Mouse (Mus musculus) retina, embryonic 14.5 days (tissue): ENCODE measurements around the gene Sh3bp5.

Source experiments
- DNase-seq: peaks from one replicate; pipeline ENCODE4 v3.0.0-alpha.2; 2015; ENCODE audit warnings: low spot score

Gene Sh3bp5

DNA sequence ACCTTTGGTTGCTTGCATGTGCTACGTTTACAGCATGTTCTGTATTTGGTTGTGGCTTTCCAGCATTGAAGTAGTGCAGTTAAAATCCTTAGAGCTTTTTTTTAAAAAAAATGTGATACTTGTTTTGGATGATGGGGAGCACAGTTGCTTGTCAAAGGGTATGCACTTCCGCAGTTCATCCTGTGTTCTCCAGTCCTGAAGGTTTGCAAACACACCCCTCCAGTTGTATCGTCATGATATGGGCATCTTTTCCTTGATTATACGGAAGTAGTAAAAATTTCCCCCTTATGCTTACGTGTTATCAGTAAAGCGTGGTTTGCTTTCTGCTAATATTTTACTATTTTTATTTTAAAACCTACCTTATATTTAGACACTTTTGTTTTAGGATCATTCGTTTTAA is 98.5 kb downstream of the Sh3bp5 start:
- DNase-seq: no peak

DNA sequence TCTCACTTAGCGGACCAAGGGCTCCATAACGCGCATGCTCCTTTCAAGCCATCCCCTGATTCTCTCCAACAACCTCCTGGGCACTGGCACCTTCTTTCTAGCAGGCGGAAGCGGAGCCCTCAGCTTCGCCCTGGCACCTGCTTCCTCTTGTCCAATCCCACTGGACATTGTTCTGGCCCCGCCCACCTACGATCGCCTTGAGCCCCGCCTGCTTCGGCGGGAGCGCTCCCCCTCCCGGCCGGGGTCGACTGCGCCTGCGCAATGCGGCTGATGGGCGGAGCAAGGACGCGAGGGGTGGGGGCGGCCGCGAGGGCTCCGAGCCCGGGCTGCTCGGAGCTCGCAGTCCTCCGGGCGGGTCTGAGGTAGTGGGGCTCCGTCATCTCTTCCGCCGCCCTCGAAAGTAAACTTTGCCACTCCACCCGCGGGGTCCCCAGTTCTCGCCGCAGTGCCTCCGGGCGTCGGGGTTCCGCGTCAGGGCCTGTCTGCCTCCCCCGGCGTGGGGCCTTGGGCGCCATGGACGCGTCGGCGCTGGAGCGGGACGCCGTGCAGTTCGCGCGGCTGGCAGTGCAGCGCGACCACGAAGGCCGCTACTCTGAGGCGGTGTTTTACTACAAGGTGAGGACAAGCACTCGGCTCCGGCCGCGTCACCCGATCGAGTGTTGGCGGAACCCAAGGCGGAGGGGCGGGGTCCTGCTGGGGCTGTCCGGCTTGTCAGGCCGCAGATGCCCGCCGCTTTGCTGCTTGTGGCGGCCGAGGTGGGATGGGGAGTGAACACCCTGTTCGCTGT is 99.3 kb downstream of the Sh3bp5 start, which contains the start of gene Capn7:
Gene Capn7, plus strand, starts transcription at position 270 of the 787 bp plus-strand sequence.
- peak; percentile 99 for DNase-seq

DNA sequence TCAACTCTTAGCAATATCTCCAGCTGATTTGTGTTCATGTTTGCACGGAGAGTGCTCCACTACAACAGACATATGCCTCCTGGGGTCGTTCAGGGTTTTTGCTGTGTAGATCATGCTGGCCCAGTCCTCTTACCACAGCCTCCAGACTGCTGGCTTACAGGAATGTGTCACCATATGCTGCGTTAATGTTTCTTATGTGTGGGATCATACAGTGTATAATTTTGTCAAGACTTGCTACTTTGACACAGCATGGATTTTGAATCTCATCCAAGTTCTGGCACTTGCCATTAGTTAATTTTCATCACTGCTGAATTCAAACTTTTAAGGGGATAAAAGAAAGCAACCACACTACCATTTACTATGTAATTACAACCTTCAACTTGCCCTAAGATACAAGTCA is 100.1 kb downstream of the Sh3bp5 start:
- no peak for DNase-seq

DNA sequence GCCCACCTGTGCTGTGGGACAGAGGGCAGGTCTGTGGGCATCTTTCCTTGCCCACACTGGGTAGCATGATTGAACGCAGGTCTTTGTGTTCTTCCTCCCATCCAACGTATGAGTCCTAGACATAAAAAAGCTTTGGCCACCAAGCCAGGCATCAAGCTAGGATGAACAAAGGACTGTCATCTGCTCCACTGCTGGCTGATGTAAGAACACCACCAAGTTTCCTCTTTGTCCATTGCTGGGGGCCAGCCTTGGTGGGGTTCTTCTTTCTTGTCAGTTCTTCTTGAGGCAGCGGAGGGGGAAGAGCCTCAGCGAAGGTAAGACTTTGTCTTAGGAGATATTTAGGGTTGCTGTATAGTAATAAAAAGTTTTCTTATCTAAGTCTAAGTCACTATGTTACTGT is 104.9 kb downstream of the Sh3bp5 start:
- DNase-seq: no peak

DNA sequence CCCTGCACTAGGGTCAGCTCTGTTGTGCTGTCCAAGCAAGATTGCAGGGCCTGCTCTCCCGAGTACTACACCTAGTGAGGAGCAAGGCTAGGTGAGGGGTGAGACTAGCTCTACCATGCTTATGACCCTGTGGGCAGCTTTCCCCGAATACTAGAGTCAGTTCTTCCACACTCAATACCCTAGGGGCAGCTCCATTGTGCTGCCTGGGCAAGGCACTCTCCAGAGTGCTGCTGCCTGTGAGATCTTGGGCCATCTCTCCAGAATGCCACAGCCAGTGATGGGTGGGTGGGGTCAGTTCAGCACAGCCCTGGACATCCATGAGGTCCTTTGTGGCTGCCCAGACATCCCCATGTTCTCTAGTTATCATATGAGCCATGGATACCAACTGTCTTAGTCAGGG is 106.1 kb downstream of the Sh3bp5 start:
- no peak for DNase-seq

DNA sequence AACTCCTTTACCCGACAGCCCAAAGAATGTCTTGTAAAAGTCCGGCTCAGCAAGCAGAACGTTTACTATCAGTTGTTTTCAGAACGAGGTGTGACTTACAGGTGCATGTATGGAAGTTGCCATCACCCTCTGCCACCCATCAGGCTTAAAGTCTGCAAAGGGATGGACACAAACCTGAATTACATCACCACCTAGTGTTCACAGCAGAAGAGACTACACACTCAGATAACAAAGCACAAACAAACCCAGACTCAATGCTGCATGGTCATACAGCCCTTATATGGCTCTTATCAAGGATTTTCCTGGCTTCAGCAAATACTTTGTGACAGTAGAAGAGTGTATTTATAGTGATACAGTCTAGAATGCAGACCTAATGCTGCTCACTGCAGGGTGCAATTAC is 108.2 kb downstream of the Sh3bp5 start:
- no peak for DNase-seq

DNA sequence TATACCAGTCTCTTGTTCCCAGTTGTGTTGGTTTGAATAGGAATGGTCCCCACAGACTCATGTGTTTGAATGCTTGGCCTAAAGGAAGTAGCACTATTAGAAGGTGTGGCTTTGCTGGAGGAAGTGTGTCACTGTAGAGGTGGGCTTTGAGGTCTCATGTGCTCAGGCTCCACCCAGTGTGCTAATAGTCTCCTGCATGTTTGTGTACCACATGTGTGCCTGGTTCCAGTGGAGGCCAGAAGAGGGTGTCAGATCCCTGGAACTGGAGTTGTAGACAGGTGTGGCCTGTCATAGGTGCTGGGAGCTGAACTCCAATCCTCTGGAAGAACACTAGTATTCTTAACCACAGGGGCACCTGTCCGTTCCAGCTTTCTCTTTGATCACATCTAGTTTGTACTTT is 108.7 kb downstream of the Sh3bp5 start:
- DNase-seq: no peak

DNA sequence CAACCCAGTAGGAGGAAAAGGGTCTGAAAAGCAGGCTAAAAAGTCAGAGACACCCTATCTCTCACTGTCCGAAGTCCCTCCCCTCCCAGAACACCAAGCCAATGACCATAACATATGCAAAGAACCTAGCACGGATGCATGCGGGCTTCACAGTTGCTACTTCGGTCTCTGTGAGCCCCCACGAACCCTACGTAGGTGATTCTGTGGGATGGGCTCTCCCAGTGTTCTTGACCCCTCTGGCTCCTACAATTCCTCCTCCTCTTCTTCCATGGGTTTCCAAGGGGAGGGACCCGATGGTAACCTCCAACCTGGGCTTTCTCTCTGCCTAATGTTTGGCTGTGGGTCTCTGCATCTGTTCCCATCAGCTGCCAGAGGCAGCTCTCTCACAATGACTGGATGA is 109.1 kb downstream of the Sh3bp5 start:
- DNase-seq: no peak

DNA sequence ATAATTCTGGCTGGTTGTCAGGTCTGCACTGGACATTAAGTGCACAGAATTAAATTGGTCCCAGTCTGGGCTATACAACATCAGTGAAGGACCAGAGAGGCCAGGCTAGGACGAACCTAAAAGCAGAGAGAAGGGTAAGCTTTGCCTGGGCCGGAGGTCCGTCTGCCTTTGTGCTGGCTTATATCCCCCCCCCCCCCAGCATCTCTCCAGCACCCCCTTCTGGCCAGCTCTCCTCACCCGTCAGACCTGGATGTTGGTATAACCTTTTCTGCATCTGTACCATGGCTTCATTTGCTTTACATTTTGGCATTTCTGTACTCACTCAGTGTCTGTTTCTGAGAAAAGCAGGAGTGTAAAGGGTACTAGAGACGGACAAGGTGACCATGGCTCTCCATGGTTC is 110.3 kb downstream of the Sh3bp5 start:
- no peak for DNase-seq

DNA sequence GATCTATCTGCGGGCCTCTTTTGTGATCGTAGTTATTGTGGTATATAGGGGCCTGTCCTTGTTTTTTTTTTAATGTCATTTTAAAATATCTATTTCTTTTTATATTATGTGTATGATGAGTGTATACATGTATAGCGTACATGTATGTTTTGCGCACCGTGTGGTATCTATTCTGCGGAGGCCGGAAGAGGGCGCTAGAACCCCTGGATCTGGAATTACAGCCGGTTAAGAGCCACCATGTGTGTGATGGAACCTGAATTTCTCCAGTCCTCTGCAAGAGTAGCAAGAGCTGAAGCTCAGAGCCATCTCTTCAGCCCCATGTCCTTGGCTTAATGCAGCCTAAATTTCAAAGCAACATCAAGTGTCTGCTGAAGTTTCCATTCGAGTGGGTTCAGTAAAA is 111.0 kb downstream of the Sh3bp5 start:
- no peak for DNase-seq

DNA sequence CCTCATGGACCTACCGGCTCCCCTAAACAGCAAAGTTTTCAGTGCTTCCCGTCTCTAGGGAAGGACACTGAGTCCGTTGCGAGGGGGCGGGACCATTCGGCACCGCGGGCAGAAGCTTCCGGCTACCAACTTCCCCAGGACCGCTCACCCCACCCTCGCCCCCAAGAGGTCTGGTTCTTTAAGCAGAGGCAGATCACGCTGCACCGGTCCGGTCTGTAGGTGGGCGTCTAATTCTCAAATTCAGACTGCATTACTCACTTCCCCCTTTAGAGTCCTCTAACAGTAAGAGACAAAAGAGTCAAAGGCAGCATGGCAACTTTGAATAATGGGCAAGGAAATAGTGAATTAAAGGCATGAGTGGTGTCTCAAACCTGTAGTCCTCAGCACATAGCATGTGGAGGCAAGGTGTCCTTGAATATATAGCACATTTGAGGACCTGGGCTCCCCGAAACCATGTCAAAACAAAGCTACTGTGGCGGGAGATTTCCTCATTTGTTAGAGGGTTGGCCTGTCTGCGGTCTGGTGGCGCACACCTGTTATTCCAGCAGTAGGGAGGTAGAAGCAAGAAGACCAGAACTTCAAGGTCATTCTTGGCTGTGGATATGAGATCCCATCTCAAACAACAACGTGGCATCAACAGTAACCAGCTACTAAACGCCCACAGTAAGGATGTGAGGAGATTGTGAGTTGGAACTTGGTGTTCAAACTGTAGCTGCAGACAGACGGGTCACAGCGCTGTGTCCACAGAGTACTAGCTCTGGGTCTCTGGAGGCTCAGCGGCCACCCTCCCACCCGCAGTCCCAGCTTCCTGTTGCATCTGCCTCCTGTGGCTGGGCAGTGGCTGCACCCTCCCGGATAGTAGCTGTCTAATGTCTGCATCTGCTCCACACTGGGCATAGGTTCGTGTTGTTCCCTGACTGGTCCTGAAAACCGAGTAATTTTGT is 111.8 kb downstream of the Sh3bp5 start, which contains the start of gene Dnah1:
Gene Dnah1, minus strand, starts transcription at position 48 of the 944 bp plus-strand sequence.
- peak; percentile 50 for DNase-seq

DNA sequence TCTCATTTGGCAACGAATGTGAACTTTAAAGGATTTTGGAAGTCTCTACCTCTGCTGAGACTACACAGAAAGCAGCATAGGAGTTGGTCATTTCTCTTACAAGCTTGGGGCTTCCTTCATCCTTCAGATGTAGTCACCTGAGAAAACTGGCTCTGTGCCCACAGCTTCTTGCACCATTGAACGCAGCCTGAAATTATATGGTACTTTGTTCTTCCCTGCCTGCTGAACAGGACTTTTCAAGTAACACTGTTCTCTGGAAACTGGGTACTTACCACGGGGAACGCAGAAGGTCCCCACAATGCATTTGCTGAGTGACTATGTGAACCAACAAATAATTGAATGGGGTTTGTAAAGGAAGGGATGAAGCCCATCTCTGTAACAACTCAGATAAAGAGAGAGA is 112.7 kb downstream of the Sh3bp5 start:
- DNase-seq: no peak

DNA sequence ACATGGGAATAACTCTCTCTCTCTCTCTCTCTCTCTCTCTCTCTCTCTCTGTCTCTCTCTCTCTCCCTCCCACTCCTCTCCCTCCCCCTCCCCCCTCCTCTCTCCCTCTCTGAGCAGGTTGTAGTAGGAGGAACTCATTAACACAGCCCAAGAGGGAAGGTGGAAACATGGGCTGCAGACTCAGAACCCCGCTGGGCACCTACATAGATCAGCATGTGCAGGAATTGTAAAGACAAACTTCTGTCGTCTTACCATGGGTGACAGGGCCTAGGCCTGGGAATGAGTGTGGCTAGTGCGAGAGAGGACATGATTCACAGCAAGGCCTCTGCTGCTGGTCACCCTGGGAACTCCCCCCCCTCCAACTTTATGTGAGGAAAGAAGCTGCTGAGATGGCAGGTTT is 113.7 kb downstream of the Sh3bp5 start:
- DNase-seq: no peak

DNA sequence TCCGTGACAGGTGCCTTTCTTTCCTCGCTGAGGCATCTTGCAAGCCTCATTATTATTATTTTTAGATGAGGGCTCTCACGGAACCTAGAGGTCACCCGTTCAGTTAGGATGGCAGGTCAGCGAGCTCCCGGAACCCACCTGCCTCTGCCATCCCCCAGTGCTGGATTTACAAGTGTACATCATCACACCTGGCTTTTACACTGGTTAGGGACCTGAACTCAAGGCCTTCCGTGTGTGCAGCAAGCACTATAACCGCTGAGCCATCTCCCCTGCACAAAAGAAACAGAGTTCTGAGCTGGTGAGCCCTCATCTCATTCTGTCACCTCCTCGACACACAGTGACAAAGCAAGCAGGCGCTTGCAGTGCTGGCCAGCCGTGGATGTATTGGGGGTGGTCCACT is 114.7 kb downstream of the Sh3bp5 start:
- DNase-seq: no peak

DNA sequence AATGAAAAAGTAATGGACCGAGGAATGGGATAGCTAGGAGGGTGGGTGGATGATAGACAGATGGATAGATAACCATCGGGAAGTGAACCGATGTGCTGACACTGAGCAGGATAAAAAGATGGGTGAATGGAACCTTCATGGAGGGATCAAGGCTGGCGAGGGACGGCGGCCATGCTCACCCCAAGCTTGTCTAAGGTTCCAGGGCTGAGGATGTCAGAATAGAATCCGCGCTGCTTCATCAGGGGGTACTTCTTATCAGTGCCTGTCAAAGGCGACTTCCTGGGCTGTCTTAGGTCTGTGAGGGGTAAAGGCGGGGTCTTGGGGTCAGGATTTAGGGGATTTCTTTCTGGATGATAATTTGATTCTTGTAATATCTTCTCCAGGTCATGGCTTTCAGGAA is 116.3 kb downstream of the Sh3bp5 start:
- no peak for DNase-seq

DNA sequence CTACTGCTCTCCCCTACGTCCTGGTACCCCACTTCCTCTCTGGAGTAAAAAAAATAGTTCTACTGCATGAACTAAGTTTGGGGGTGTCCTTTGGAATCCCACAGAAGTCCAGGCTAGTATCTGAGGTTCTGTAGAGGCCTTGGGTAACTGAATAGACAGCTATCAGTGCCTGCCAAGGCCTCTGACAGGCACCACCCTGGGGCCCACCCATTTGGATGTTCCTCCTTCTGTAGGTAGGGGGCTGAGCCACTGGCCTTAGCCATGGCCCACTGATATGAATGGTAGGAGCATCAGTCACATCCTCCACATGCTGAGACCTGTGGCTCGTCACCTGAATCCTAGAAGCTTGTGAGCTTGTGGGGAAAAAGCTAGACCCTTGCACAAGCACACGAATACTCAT is 118.1 kb downstream of the Sh3bp5 start:
- no peak for DNase-seq

DNA sequence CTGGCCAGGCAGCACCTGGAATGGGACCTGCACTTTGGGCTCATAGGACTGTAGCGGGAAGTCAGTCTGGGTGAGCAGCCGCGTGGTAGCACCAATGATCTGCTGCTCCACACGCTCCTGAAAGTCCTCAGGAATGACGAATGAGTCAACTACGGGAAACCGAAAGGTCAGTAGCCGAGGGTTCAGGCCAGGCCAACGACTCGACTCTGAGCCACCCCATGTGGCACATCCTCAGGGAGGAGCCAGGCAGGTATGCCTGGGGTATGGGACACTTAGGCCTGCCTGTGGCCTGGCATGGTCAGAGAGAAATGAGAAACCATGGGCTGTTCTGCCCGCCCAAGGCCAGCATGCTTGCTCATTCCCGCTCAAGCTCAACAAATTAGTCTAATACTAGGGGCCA is 119.3 kb downstream of the Sh3bp5 start:
- DNase-seq: no peak

DNA sequence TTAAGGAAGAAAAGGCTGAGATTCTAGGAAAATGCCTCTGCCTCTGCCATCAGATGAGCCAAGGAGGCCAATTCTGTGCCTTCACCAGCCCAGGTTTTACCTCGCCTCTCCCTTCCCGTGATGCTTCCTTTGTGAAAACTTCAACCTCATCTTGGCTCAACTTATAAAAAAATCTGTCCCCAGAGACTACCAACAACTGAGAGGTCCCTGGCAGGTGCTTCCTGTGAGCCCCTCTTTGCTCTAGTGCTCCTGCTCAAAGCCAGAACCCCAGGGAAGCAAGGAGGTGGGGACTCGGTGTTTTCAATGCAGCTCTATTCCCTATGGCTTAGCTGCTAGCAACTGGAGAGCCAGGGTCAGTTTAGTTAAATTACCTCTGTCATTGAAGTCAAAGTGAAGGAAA is 122.7 kb downstream of the Sh3bp5 start:
- DNase-seq: no peak
